Mouse (Mus musculus) skeletal muscle tissue, postnatal 0 days (tissue): ENCODE measurements around the gene Slit2. TPM values are rescaled to one million over a fixed set of nuclear protein-coding genes. Genes with fewer than 3 reads are reported as not detected.

Experiments
- microRNA-seq, 2 experiments: library from miRNA; unstranded; fragments of <30 nt; microRNA quantifications; one replicate each; pipeline ENCODE4; 2016
- polyA plus RNA-seq: library from polyadenylated mRNA; unstranded; fragments of >200 nt; fragmentation: Nextera tagmentation; extraction: Ambion mirVana; gene quantifications from 2 replicates; pipeline ENCODE4 v1.2.1, GENCODE M21; 2015

The Slit2 gene
- polyA plus RNA-seq: 1.2 and 1.6 TPM in 2 replicates

GRCm38 (mm10) chr5:47982941-47983701 is at the start of gene Slit2:
TSS of gene Slit2 (plus strand) at chr5:47983138.

GRCm38 (mm10) chr5:48327652-48328051 is 344.7 kb downstream of the Slit2 start, which contains the start of gene 5730480H06Rik:
TSS of gene 5730480H06Rik (plus strand) at chr5:48327952.

Small RNA genes within 50 kb of the gene (microRNA-seq; reads per million reads assigned to microRNA genes)
- 1.3 to 1.8 reads per million in 2 experiments for gene Mir218-1
